Mouse (Mus musculus) mesoderm, embryonic 11.5 days (tissue): ENCODE data around the gene Cyp2s1.

Source experiments
- DNase-seq: peaks from one replicate; pipeline ENCODE4 v3.0.0-alpha.2; 2012; ENCODE audit warnings: low read depth, low spot score

Gene Cyp2s1

GRCm38 (mm10) chr7:25781321-25781936 is 35.3 kb downstream of the Cyp2s1 start:
- peak; percentile 28 for DNase-seq

- no peak for DNase-seq
These were observed 36.0 kb downstream of the Cyp2s1 start for GRCm38 (mm10) chr7:25780753-25781152.

GRCm38 (mm10) chr7:25780021-25780420 is 36.7 kb downstream of the Cyp2s1 start:
- no peak for DNase-seq

- no peak for DNase-seq
These were observed 48.5 kb downstream of the Cyp2s1 start for GRCm38 (mm10) chr7:25768229-25768628.

- DNase-seq, result no peak
These were observed 50.6 kb downstream of the Cyp2s1 start for GRCm38 (mm10) chr7:25766108-25766507.

- DNase-seq, result no peak
These were observed 52.5 kb downstream of the Cyp2s1 start for GRCm38 (mm10) chr7:25764221-25764620.

GRCm38 (mm10) chr7:25763678-25764077 is 53.0 kb downstream of the Cyp2s1 start:
- no peak for DNase-seq

- no peak for DNase-seq
These were observed 55.4 kb downstream of the Cyp2s1 start for GRCm38 (mm10) chr7:25761354-25761753.

GRCm38 (mm10) chr7:25756011-25756410 is 60.7 kb downstream of the Cyp2s1 start:
- peak; percentile 89 for DNase-seq

- no peak for DNase-seq
These were observed 61.3 kb downstream of the Cyp2s1 start for GRCm38 (mm10) chr7:25755468-25755833.

GRCm38 (mm10) chr7:25754738-25755467 is 61.8 kb downstream of the Cyp2s1 start, which contains the start of gene Hnrnpul1:
TSS of gene Hnrnpul1 (minus strand) at chr7:25754757.
- peak; percentile 98 for DNase-seq

- DNase-seq, result no peak
These were observed 62.3 kb downstream of the Cyp2s1 start for GRCm38 (mm10) chr7:25754439-25754737.

GRCm38 (mm10) chr7:25753643-25754438 is 62.9 kb downstream of the Cyp2s1 start:
- DNase-seq, result peak; percentile 20

GRCm38 (mm10) chr7:25753076-25753475 is 63.6 kb downstream of the Cyp2s1 start:
- no peak for DNase-seq
